Mouse (Mus musculus) A20 (cell line): ENCODE data around the gene Hist1h2bl.
A peak's percentile ranks its signal among the peaks of the same experiment; 100 is the strongest.

ENCODE experiments used
- DNase-seq: peaks from one replicate; pipeline ENCODE4 v3.0.0-alpha.2; 2011; ENCODE audit warnings: low read depth, low spot score

The Hist1h2bl gene

GRCm38 (mm10) chr13:21715864-21716539 lies at the start of gene Hist1h2bl, which contains the start of gene Hist1h2ai:
Hist1h2bl (minus strand) TSS chr13:21716143.
Hist1h2ai (plus strand) TSS chr13:21716422.
- DNase-seq = peak; percentile 96

GRCm38 (mm10) chr13:21755707-21756106 lies 39.8 kb upstream of the Hist1h2bl start:
- DNase-seq = peak; percentile 51

DNA sequence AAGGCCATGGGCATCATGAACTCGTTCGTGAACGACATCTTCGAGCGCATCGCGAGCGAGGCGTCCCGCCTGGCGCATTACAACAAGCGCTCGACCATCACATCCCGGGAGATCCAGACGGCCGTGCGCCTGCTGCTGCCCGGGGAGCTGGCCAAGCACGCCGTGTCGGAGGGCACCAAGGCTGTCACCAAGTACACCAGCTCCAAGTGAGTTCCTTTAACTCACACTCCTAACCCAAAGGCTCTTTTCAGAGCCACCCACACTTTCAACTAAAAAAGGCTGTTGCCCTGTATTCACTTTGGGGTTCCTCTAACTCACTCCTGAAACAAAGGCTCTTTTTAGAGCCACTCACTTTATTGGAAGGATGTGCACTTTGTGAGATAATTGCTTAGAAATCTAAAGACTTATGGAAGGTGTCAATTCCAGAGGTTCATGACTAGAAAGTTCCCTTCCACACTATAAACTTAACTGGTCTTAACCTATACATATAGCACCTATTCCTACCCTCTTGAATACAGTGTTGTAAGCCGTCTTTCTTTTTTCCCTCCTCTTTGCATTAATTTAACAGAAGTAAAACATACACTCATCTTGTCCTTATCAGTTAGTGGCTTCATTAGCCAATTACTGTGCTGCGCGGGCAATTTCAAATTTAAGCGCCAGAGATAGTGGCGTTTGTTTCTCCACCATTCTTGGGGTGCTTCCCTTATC lies 38.5 kb upstream of the Hist1h2bl start:
- DNase-seq = peak; percentile 76

DNA sequence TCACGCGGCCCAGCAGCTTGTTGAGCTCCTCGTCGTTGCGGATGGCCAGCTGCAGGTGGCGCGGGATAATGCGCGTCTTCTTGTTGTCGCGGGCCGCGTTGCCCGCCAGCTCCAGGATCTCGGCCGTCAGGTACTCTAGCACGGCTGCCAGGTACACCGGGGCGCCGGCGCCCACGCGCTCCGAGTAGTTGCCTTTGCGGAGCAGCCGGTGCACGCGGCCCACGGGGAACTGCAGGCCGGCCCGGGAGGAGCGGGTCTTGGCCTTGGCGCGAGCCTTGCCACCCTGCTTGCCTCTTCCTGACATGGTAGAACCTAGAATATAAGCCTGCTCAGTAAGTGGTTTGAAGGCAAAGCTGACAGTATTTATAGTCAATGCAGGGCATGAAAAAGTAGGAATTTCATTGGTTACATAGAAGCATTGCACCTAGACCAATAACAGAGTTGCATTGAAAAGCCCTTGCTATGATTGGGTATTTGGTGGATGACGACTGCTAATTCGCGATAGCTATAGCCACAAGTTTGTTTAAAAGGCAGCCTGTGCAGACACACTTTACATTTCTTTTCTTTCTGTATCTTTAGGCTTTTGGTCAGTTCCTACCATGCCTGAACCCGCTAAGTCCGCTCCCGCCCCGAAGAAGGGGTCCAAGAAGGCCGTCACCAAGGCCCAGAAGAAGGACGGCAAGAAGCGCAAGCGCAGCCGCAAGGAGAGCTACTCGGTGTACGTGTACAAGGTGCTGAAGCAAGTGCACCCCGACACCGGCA lies 37.8 kb upstream of the Hist1h2bl start, which contains the start of the genes Hist1h2ak and Hist1h2bn:
TSS of gene Hist1h2ak (minus strand) at position 304 of the 762 bp plus-strand sequence.
TSS of gene Hist1h2bn (plus strand) at position 600 of the 762 bp plus-strand sequence.
- peak; percentile 95 for DNase-seq

GRCm38 (mm10) chr13:21753051-21753523 lies 37.1 kb upstream of the Hist1h2bl start:
- peak; percentile 77 for DNase-seq

- DNase-seq = peak; percentile 48
Observed at GRCm38 (mm10) chr13:21752356-21752755, 36.4 kb upstream of the Hist1h2bl start.

- DNase-seq = no peak
Observed at GRCm38 (mm10) chr13:21751827-21752226, 35.9 kb upstream of the Hist1h2bl start.

DNA sequence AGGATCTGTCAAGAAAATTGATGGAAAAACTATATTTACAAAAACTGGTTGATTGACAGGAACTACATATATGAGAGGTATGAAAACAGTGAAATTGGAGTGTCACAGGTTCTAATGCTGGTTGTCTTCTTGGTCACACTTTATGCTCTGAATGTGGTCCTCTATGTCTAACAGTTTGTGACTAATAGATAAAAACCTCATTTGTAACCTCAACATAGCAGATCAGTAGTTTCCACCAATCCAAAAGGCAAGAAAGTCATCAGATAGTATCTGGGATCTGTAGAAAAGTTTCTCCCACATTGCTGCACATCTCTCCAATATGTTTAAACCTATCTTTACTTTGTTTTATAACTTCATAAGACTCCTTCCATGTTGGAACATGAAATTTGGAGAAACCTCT lies 35.5 kb upstream of the Hist1h2bl start:
- DNase-seq = peak; percentile 29

DNA sequence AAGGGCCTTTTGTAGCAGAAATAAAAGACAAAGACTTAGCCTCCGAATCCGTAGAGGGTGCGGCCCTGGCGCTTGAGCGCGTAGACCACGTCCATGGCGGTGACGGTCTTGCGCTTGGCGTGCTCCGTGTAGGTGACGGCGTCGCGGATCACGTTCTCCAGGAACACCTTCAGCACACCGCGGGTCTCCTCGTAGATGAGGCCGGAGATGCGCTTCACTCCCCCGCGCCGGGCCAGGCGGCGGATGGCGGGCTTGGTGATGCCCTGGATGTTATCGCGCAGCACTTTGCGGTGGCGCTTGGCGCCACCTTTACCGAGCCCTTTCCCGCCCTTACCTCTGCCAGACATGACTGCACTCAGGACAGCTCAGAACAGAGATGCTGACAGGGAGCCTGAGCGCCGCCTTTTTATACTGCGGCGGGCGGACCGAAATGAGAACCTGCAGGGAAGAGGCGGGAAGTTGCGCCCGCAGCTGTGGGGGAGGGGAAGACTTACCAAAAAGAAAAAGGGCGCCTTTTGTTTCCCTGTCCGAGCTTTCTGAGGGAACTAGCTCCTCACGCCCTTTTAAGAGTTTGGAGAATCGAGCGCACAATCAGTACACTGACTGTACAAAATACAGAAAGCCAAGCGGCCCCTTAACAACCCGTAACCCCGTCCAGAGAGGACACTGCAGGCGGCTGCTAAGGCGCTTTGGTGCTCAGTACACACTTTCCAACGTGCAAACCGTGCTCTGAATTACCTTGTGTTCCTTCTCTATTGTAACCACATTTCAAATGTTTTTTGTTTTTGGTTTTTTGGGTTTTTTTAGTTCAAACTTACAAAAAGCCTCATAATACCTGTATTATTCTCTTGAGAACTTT lies 34.4 kb upstream of the Hist1h2bl start, which contains the start of gene Hist1h4k:
TSS of gene Hist1h4k (minus strand) at position 347 of the 859 bp plus-strand sequence.
- DNase-seq = peak; percentile 95

DNA sequence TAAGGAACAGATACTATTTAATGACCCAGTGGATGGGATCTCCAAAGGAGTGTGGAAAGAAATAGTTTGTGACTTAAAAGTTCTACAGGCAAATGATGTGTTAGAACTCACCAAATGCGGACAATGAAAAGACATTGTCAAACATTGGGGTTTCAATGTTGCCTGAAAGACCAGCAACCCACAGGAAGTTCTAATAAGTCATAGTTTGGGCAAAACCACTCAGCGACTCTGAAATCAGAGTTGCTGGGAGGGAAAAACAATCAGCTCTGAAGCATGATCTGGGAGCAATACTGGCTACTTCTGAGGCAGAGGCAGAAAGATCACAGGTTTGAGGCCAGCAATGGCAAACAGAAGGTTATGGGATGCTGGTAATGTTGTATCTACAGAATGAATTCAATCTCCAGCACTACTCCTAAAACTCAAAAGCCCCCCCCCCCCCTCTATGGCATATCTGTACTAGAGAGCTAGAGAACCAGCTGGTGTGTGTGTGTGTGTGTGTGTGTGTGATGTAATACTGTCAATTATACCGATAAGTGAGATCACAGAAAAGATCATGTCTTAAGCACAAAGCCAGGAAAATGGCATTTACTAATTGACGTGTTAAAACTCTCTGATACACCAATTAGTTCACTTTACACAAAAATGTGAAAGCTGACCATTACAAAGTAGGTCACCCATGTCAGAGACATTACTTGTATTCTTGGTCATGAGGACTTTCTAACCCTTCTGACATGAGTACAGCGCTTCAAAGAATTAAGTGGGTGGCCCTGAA lies 33.6 kb upstream of the Hist1h2bl start:
- peak; percentile 72 for DNase-seq

- no peak for DNase-seq
Observed at GRCm38 (mm10) chr13:21745006-21745405, 29.1 kb upstream of the Hist1h2bl start.

GRCm38 (mm10) chr13:21734906-21735767 lies 19.2 kb upstream of the Hist1h2bl start, which contains the start of gene Hist1h4j:
Hist1h4j (plus strand) TSS chr13:21735064.
- peak; percentile 94 for DNase-seq

DNA sequence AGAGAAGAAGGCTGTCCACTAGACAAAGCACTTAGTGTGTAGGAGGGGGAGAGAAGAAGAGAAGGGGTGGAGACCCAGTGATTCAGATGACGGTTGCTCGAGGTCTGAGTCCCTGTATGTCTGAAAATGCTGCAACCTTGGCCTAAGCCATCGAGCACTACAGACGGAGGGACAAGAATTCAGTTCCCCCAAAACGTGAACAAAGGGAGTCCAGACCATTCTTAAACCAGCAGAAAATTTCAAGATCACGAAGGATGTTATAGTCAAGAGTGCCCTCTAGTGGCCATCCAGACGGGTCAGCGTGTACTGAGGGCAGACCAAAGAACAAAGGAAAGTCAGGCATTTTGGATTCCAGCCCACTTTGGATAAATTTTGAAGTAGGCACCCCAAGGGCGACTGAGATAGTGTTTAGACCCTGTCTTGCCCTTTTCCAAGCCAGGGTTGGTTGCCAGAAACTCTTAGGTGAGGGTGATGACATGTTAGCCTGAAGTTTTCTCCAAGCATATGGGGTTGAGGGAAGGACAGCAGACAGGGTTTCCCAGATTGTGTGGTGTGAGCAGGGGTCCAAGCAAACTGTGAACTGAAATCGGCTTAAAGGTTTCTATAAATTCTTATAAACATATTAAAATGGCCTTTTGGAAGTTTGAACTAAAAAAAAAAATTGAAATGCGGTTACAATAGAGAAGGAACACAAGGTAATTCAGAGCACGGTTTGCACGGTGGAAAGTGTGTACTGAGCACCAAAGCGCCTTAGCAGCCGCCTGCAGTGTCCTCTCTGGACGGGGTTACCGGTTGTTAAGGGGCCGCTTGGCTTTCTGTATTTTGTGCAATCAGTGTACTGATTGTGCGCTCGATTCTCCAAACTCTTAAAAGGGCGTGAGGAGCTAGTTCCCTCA lies 18.3 kb upstream of the Hist1h2bl start:
- peak; percentile 90 for DNase-seq

GRCm38 (mm10) chr13:21733466-21733865 lies 17.5 kb upstream of the Hist1h2bl start:
- DNase-seq = peak; percentile 48

DNA sequence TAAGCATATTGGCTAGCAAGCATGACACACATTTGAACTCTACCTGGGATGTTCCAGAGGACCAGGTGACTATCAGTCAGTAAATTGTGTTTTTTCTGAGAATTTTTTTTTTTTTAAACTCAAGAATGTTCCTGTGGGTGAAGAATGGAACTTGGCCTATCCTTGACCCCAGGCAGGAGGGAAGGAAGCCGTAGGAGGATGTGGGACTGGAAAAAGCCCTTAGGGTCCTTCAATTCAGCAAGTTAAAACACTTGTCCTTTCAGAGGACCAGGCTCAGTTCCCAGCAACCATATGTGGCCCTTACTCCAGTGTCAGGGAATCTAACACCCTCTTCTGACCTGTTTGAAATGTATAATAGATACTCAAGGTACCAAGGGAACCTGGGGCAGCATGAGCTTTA lies 13.6 kb upstream of the Hist1h2bl start:
- no peak for DNase-seq

- no peak for DNase-seq
Observed at GRCm38 (mm10) chr13:21727948-21728572, 12.1 kb upstream of the Hist1h2bl start.
